Mouse (Mus musculus) megakaryocyte, embryonic 14.5 days (primary cell): Measurements from ENCODE around the gene Hmgcs1. TPM values are rescaled to one million over a fixed set of nuclear protein-coding genes. Genes with fewer than 3 reads are reported as not detected.
"Not testable (repeated sequence)": the region's sequence is repeated elsewhere in the genome, so short reads cannot be mapped to it uniquely, and the experiment has no call there.

Experiments used
- H3K27me3 ChIP-seq: replicated peaks from 2 replicates; pipeline ENCODE3; 2012; ENCODE audit warnings: inconsistent platforms
- H3K36me3 ChIP-seq: replicated peaks from 2 replicates; pipeline ENCODE3; 2012; ENCODE audit warnings: low read length, inconsistent platforms, mixed read lengths
- H3K4me1 ChIP-seq: 2 replicates; pipeline ENCODE4 v1.6.1; 2012; ENCODE audit warnings: inconsistent platforms
- H3K4me3 ChIP-seq: replicated peaks from 2 replicates; pipeline ENCODE3; 2012; ENCODE audit warnings: moderate library complexity, mild to moderate bottlenecking, inconsistent platforms
- H3K9me3 ChIP-seq: 2 replicates; pipeline ENCODE4 v1.6.1; 2012; ENCODE audit warnings: inconsistent platforms
- FLI1 ChIP-seq: IDR thresholded peaks from 2 replicates; pipeline ENCODE4 v1.6.1; 2012; ENCODE audit warnings: low read length, inconsistent platforms, mixed read lengths
- GATA1 ChIP-seq: IDR thresholded peaks from 3 replicates; pipeline ENCODE4 v1.6.1; 2012; ENCODE audit warnings: mixed read lengths, low read length, inconsistent platforms, borderline replicate concordance
- polyA plus RNA-seq: library from polyadenylated mRNA; stranded (reverse); fragments of >175 nt; gene quantifications from 2 replicates; pipeline ENCODE4 v1.2.3, GENCODE M21; 2012; ENCODE audit warnings: low replicate concordance; ENCODE audit not compliant: insufficient read depth

The Hmgcs1 gene
- polyA plus RNA-seq: 5.2 and 20.7 TPM in 2 replicates

DNA sequence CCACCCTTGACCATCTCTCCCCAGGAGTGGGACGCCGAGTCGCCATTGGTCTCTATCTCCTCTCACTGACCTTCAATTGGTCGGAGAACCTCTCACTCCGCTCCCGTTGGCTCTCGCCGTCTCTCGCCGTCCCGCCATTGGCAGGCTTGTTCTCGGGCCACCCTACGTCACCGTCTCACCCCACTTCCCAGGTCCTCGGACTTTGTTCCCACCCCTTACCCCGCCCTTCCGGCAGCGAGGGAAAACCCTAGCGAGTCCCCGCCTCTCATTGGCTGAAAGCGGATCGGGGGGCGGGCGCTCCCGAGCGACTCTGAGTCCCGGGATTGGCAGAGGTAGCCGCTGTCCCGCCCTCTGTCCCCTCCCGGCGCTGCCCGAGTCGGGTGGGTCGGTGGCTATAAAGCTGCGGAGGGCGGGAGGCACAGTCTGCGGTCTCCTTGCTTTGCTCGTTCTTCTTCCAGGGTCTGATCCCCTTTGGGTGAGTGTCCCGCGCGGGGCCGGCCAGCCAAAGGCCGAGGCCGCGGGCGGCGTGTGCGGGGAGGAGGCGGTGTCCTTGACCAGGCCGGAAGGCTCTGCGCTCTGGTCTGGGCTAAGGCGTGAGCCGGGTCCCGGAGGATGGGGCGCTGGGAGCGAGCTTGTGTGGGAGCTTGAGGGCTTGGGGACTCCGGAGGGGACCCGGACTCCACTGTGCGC, at the start of gene Hmgcs1:
Gene Hmgcs1 (plus strand): TSS at position 341 of the 690 bp plus-strand sequence.
- Histone ChIP-seq H3K4me3 (peak within 1 kb of the TSS; percentile 99), H3K27me3 (no peaks in the 10 kb centered on the region), H3K4me1 (peaks cover 54% of the 10 kb centered on the region), H3K36me3 (peaks cover 26% of the 10 kb centered on the region), H3K9me3 (no peaks in the 10 kb centered on the region)
- TF ChIP-seq GATA1 (no peak), FLI1 (0 out of 2 replicates have a peak, but pooled peaks have one; percentile 12)

DNA sequence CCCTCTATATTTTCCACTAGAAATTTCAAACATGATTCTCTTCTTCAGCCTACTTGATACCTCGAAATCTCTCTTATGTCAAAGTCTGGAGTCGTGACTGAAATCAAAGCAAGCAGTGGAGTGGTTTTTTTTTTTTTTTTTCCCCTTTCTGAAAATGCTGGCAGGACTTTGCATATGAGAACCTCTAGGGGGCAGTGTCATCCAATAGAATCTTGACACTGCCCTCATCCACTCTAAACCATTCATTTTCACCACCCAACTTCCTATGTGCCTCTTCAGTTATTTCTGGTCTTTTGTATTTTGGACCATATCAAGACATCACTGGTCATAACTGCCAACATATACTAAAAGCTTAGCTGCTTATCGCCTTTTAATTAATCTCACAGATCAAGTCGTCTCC, 49.7 kb upstream of the Hmgcs1 start:
- TF ChIP-seq GATA1 (no peak), FLI1 (no peak)
- Histone ChIP-seq H3K36me3 (no peaks in the 10 kb centered on the region), H3K27me3 (peaks cover 2% of the 10 kb centered on the region), H3K9me3 (no peaks in the 10 kb centered on the region; the same call in 1 of the 2 replicates), H3K4me3 (no peak overlapping the region), H3K4me1 (peaks cover 29% of the 10 kb centered on the region)

DNA sequence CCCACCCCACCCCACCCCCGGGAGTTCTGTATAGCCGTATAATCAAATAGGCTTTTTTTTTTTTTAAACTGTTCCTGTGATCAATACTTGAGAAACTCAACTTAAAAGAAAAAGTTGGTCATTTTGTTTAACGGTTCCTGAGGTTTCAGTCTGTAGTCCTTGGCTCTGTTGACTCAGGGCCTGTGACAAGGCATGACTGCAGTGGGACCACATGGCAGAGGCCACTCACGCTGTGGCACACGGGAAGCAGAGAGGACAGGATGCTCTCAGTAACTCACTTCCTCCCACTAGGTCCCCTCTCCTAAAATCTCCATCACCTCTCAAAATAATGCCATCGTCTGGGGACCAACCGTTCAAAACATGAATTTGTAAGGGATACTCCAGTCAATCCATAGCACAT, 49.0 kb upstream of the Hmgcs1 start:
- no peaks in the 10 kb centered on the region for H3K36me3 ChIP-seq
- H3K4me1 ChIP-seq: peaks cover 29% of the 10 kb centered on the region
- no peak for TF ChIP-seq FLI1
- TF ChIP-seq GATA1: no peak
- no peaks in the 10 kb centered on the region; the same call in 1 of the 2 replicates for H3K9me3 ChIP-seq
- H3K4me3 ChIP-seq: no peak overlapping the region
- H3K27me3 ChIP-seq: no peaks in the 10 kb centered on the region

DNA sequence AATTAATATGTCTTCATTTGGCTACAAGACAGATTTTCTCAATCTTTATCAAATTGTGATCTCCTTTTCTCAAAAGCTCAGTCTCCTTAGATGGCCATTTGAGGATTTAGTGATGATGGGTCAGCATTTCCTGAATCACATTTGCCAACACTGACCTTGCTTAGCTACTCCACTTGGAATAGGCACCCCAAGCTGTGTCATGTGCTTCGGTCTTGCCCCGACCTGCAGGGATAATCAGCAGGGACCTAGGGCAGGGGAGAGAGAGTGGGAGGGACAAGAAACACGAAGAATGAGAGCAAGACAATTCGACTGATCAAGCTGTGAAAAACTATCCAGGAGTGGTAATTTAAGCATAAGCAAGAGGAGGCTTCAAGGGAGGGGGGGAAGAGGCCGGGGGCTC, 45.4 kb upstream of the Hmgcs1 start:
- TF ChIP-seq FLI1: no peak
- no peak for TF ChIP-seq GATA1
- Histone ChIP-seq H3K36me3 (no peaks in the 10 kb centered on the region), H3K27me3 (no peaks in the 10 kb centered on the region), H3K4me1 (peaks cover 36% of the 10 kb centered on the region), H3K9me3 (no peaks in the 10 kb centered on the region; the same call in 1 of the 2 replicates), H3K4me3 (no peak overlapping the region)

DNA sequence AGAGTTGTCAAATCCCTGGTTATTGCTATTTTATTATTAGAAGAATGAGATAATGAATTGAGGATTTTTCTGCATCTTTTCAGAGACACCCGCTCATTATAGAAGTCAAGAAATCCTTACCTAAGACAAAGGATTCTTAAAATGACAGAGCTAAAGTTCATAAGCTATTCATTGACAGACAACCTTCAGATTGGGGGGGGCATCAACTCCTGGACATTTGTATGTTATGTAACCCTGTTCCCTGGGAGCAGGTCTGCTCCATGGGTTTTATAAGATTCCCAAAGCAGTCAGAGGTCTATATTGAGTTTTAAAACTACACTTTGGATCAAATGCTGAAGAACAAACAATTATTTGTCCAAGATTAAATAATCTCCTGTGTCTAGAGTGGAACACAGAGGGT, 43.7 kb upstream of the Hmgcs1 start:
- H3K4me3 ChIP-seq: no peak overlapping the region
- no peaks in the 10 kb centered on the region; the same call in 1 of the 2 replicates for H3K9me3 ChIP-seq
- no peaks in the 10 kb centered on the region for H3K36me3 ChIP-seq
- no peak for TF ChIP-seq GATA1
- no peak for TF ChIP-seq FLI1
- no peaks in the 10 kb centered on the region for H3K27me3 ChIP-seq
- H3K4me1 ChIP-seq: peaks cover 26% of the 10 kb centered on the region

DNA sequence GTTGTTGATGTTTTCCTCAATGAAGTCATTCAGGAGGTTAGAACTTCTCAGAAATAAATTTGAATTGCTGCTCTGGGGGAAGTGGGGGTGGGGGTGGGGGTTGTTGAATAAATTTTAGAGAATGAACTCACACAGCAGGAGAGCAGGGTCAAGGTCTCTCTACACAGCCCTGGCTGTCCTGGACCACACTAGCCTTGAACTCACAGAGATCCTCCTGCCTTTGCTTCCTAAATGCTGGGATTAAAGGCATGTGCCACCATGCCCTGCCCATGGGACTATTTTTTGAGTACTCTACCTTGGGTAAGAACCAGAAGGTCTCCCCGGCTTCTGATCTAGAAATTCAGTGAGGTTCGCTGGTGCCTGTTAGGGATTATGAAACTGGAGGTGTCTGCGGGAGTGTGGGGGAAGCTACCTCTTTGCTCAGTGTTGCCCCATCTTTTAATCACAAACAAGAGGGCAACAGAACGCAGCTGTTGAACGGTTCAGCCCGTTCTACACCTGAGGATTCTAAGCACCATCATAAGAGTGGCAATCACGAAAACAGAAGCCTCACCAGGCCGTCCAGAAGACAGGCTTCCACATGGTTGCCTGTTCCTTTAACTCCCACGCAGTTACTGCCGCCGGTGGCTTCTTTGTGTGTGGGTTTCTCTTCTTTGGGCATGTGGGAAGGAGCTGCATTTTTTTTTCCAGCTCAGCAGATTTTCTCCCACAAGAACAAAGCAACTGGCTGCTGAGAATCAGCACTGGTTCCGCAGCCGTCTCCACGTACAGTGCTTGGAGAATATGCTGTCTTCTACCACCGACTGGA, 41.1 kb upstream of the Hmgcs1 start:
- TF ChIP-seq FLI1 (no peak), GATA1 (no peak)
- no peaks in the 10 kb centered on the region for H3K36me3 ChIP-seq
- no peak overlapping the region for H3K4me3 ChIP-seq
- H3K4me1 ChIP-seq: peaks cover 21% of the 10 kb centered on the region
- H3K27me3 ChIP-seq: no peaks in the 10 kb centered on the region
- no peaks in the 10 kb centered on the region for H3K9me3 ChIP-seq

DNA sequence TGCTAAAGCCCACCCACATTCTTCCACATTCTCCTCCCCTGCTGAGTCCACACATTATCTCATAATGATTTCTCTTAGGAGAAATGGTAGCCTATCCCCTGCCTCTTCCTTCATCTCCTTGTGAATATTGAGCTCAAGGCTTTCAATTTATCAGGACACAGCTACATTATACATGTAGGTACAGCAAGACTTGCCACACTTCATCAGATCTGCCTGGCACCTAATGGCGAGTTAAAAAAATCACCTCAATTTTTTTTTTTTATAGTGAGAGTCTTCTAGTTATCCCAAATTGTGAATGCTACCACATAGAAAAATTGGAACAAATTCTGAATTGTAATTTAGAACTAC, 40.5 kb upstream of the Hmgcs1 start:
- TF ChIP-seq GATA1: no peak
- TF ChIP-seq FLI1: no peak
- Histone ChIP-seq H3K36me3 (no peaks in the 10 kb centered on the region), H3K9me3 (no peaks in the 10 kb centered on the region), H3K4me3 (no peak overlapping the region), H3K4me1 (peaks cover 21% of the 10 kb centered on the region), H3K27me3 (no peaks in the 10 kb centered on the region)

DNA sequence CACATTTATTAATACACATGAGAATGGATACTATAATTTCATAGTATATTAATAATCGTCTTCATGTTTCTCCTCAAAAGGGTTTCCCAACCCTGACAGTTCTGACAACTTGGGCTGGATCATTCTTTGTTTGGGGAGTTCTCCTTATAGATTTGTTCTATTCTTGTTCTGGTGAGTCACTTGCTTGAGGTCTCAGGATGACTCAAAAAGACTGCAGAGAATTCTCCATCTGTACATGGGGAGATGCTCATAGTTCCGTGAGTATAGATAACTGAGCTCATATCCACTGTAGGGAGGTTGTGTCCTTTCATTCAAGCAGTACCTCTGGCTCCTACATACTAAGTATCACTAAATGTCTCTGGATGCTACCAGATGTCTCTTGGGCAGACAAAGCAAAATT, 35.4 kb upstream of the Hmgcs1 start:
- no peaks in the 10 kb centered on the region for H3K27me3 ChIP-seq
- no peak overlapping the region for H3K4me3 ChIP-seq
- H3K4me1 ChIP-seq: peaks cover 19% of the 10 kb centered on the region
- no peaks in the 10 kb centered on the region for H3K36me3 ChIP-seq
- no peaks in the 10 kb centered on the region; the same call in 1 of the 2 replicates for H3K9me3 ChIP-seq
- TF ChIP-seq GATA1: no peak
- no peak for TF ChIP-seq FLI1

DNA sequence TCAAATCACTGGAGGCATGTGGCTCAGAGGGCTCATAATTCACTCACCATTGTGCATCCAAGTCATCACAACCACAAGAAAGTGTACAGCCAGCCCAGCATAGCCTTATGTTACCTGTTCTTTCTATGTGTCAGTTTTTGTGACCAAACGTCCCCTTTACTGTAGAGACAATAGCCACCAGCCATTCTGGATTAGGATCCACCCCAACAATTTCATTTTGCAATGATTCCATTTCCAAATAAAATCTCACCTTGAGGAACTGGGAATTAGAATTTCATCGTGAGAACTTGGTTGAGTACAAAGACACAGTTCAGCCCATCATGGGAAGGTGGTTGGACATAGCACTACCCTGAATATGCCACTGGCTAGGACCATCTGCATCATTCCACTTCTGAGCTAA, 33.9 kb upstream of the Hmgcs1 start:
- Histone ChIP-seq H3K27me3 (no peaks in the 10 kb centered on the region), H3K4me1 (peaks cover 19% of the 10 kb centered on the region), H3K36me3 (no peaks in the 10 kb centered on the region), H3K4me3 (no peak overlapping the region), H3K9me3 (no peaks in the 10 kb centered on the region; the same call in 1 of the 2 replicates)
- no peak for TF ChIP-seq GATA1
- TF ChIP-seq FLI1: no peak

DNA sequence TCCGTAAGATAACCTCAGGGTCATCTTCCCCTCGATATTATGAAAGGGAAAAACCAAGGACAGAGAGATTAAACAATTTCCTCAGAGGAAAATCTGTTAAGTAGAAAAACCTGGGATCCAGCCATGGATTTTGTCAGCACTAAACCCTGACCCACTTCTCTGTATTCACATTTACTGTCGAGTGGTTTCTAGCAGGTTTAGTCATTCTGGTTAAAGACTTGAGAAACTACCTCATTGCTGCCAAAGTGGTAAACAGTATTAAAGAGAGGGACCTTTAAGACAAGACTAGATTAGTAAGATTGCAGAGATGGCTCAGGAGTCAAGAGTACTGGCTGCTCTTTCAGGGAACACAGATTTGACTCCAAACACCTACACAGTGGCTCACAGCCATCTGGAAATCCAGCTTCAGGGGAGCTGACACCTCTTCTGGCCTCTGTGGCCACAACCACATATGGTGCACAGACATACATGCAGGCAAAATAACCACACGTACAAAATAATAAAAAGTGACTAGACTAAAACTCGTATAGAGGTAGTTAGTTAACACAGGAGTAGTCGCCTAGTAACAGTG, 33.2 kb upstream of the Hmgcs1 start:
- Histone ChIP-seq H3K4me1 (peaks cover 19% of the 10 kb centered on the region), H3K4me3 (no peak overlapping the region), H3K36me3 (no peaks in the 10 kb centered on the region), H3K9me3 (no peaks in the 10 kb centered on the region; the same call in 1 of the 2 replicates), H3K27me3 (no peaks in the 10 kb centered on the region)
- TF ChIP-seq FLI1: no peak
- no peak for TF ChIP-seq GATA1

DNA sequence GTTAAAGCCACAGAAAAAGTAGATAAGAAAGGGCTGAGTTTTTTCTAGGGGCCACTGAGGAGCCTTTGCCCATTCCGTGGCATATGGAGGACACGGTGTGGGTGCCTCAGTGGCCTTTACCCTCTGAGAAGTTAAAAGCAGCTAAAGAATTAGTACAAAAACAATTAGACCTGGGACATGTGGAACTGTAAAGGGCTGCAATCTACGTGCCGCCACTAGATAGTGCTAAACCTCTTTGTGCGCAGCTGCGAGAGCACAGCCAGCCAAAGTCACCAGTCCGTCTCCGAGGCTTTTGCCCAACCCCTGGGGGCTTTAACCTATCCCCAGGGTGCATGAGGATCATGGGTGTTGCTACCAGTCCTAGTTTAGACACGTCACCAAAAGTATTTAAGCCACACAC, 28.8 kb upstream of the Hmgcs1 start:
- H3K4me3 ChIP-seq, H3K27me3 ChIP-seq, H3K9me3 ChIP-seq, H3K36me3 ChIP-seq: not testable (repeated sequence)
- peaks cover 12% of the 10 kb centered on the region for H3K4me1 ChIP-seq
